Mouse (Mus musculus): ENCODE measurements around the gene Erg. TPM values are rescaled to one million over a fixed set of nuclear protein-coding genes. Genes with fewer than 3 reads are reported as not detected.

The Erg gene
- polyA plus RNA-seq, 1 experiment from 2014 or later = 2.1 TPM

- no peak for DNase-seq (ENCODE audit: low spot score)
- Histone ChIP-seq H3K27ac (ENCODE audit: low read depth, low read length) (no peak overlapping the region), H3K4me1 (ENCODE audit: control insufficient read depth, insufficient read depth, low read length) (no peaks in the 10 kb centered on the region), H3K9ac (ENCODE audit: low read length) (no peak overlapping the region), H3K36me3 (ENCODE audit: control insufficient read depth, insufficient read depth, low read length) (no peaks in the 10 kb centered on the region), H3K4me2 (ENCODE audit: low read depth) (no peak overlapping the region), H3K27me3 (ENCODE audit: control insufficient read depth, insufficient read depth, low read length) (no peaks in the 10 kb centered on the region), H3K9me3 (ENCODE audit: control insufficient read depth, low read length) (no peaks in the 10 kb centered on the region), H3K4me3 (ENCODE audit: low read depth, low read length) (no peak overlapping the region)
- 77% methylated on average over 8 of the region's 8 CpGs for WGBS
- ATAC-seq (ENCODE audit: insufficient read depth, low FRiP score, low TSS enrichment) = no peak
Measured at GRCm38 (mm10) chr16:95353838-95354237, 232.6 kb downstream of the Erg start.

GRCm38 (mm10) chr16:95352266-95352665 is 234.1 kb downstream of the Erg start:
- ATAC-seq (ENCODE audit: insufficient read depth, low FRiP score, low TSS enrichment) = no peak
- no peaks in the 10 kb centered on the region for H3K27me3 ChIP-seq (ENCODE audit: control insufficient read depth, insufficient read depth, low read length)
- no peaks in the 10 kb centered on the region for H3K9me3 ChIP-seq (ENCODE audit: control insufficient read depth, low read length)
- no peak overlapping the region for H3K4me2 ChIP-seq (ENCODE audit: low read depth)
- no peaks in the 10 kb centered on the region for H3K4me1 ChIP-seq (ENCODE audit: control insufficient read depth, insufficient read depth, low read length)
- H3K36me3 ChIP-seq (ENCODE audit: control insufficient read depth, insufficient read depth, low read length) = no peaks in the 10 kb centered on the region
- WGBS = 68% methylated on average over 8 of the region's 8 CpGs
- no peak overlapping the region for H3K4me3 ChIP-seq (ENCODE audit: low read depth, low read length)
- no peak overlapping the region for H3K9ac ChIP-seq (ENCODE audit: low read length)
- no peak for DNase-seq (ENCODE audit: low spot score)
- no peak overlapping the region for H3K27ac ChIP-seq (ENCODE audit: low read depth, low read length)

- H3K27me3 ChIP-seq (ENCODE audit: control insufficient read depth, insufficient read depth, low read length) = no peaks in the 10 kb centered on the region
- H3K4me3 ChIP-seq (ENCODE audit: low read depth, low read length) = no peak overlapping the region
- DNase-seq (ENCODE audit: low spot score) = peak; percentile 71
- 32% methylated on average over 3 of the region's 3 CpGs for WGBS
- H3K4me2 ChIP-seq (ENCODE audit: low read depth) = no peak overlapping the region
- no peak overlapping the region for H3K9ac ChIP-seq (ENCODE audit: low read length)
- no peaks in the 10 kb centered on the region for H3K36me3 ChIP-seq (ENCODE audit: control insufficient read depth, insufficient read depth, low read length)
- H3K27ac ChIP-seq (ENCODE audit: low read depth, low read length) = no peak overlapping the region
- no peak for ATAC-seq (ENCODE audit: insufficient read depth, low FRiP score, low TSS enrichment)
- H3K9me3 ChIP-seq (ENCODE audit: control insufficient read depth, low read length) = no peaks in the 10 kb centered on the region
- no peaks in the 10 kb centered on the region for H3K4me1 ChIP-seq (ENCODE audit: control insufficient read depth, insufficient read depth, low read length)
Measured at GRCm38 (mm10) chr16:95350499-95350898, 235.9 kb downstream of the Erg start.

GRCm38 (mm10) chr16:95349745-95350144 is 236.6 kb downstream of the Erg start:
- Histone ChIP-seq H3K27me3 (ENCODE audit: control insufficient read depth, insufficient read depth, low read length) (no peaks in the 10 kb centered on the region), H3K9ac (ENCODE audit: low read length) (no peak overlapping the region), H3K4me2 (ENCODE audit: low read depth) (no peak overlapping the region), H3K9me3 (ENCODE audit: control insufficient read depth, low read length) (no peaks in the 10 kb centered on the region), H3K4me1 (ENCODE audit: control insufficient read depth, insufficient read depth, low read length) (no peaks in the 10 kb centered on the region), H3K36me3 (ENCODE audit: control insufficient read depth, insufficient read depth, low read length) (no peaks in the 10 kb centered on the region), H3K4me3 (ENCODE audit: low read depth, low read length) (no peak overlapping the region), H3K27ac (ENCODE audit: low read depth, low read length) (no peak overlapping the region)
- no peak for DNase-seq (ENCODE audit: low spot score)
- no peak for ATAC-seq (ENCODE audit: insufficient read depth, low FRiP score, low TSS enrichment)
- WGBS = 62% methylated on average over 5 of the region's 5 CpGs

GRCm38 (mm10) chr16:95349344-95349743 is 237.0 kb downstream of the Erg start:
- Histone ChIP-seq H3K9me3 (ENCODE audit: control insufficient read depth, low read length) (no peaks in the 10 kb centered on the region), H3K9ac (ENCODE audit: low read length) (no peak overlapping the region), H3K4me2 (ENCODE audit: low read depth) (no peak overlapping the region), H3K36me3 (ENCODE audit: control insufficient read depth, insufficient read depth, low read length) (no peaks in the 10 kb centered on the region), H3K27ac (ENCODE audit: low read depth, low read length) (no peak overlapping the region), H3K4me3 (ENCODE audit: low read depth, low read length) (no peak overlapping the region), H3K27me3 (ENCODE audit: control insufficient read depth, insufficient read depth, low read length) (no peaks in the 10 kb centered on the region), H3K4me1 (ENCODE audit: control insufficient read depth, insufficient read depth, low read length) (no peaks in the 10 kb centered on the region)
- no peak for ATAC-seq (ENCODE audit: insufficient read depth, low FRiP score, low TSS enrichment)
- 90% methylated on average over 6 of the region's 6 CpGs for whole genome bisulfite sequencing
- no peak for DNase-seq (ENCODE audit: low spot score)

GRCm38 (mm10) chr16:95348555-95348954 is 237.8 kb downstream of the Erg start:
- DNase-seq (ENCODE audit: low spot score) = no peak
- Histone ChIP-seq H3K4me2 (ENCODE audit: low read depth) (no peak overlapping the region), H3K27me3 (ENCODE audit: control insufficient read depth, insufficient read depth, low read length) (no peaks in the 10 kb centered on the region), H3K36me3 (ENCODE audit: control insufficient read depth, insufficient read depth, low read length) (no peaks in the 10 kb centered on the region), H3K4me1 (ENCODE audit: control insufficient read depth, insufficient read depth, low read length) (no peaks in the 10 kb centered on the region), H3K9me3 (ENCODE audit: control insufficient read depth, low read length) (no peaks in the 10 kb centered on the region), H3K4me3 (ENCODE audit: low read depth, low read length) (no peak overlapping the region), H3K9ac (ENCODE audit: low read length) (no peak overlapping the region), H3K27ac (ENCODE audit: low read depth, low read length) (no peak overlapping the region)
- 86% methylated on average over 9 of the region's 9 CpGs for WGBS
- ATAC-seq (ENCODE audit: insufficient read depth, low FRiP score, low TSS enrichment) = no peak

- 21% methylated on average over 3 of the region's 3 CpGs for WGBS
- no peaks in the 10 kb centered on the region for H3K4me1 ChIP-seq (ENCODE audit: control insufficient read depth, insufficient read depth, low read length)
- H3K9me3 ChIP-seq (ENCODE audit: control insufficient read depth, low read length) = no peaks in the 10 kb centered on the region
- no peaks in the 10 kb centered on the region for H3K36me3 ChIP-seq (ENCODE audit: control insufficient read depth, insufficient read depth, low read length)
- H3K27me3 ChIP-seq (ENCODE audit: control insufficient read depth, insufficient read depth, low read length) = no peaks in the 10 kb centered on the region
- H3K27ac ChIP-seq (ENCODE audit: low read depth, low read length) = no peak overlapping the region
- no peak for DNase-seq (ENCODE audit: low spot score)
- H3K9ac ChIP-seq (ENCODE audit: low read length) = no peak overlapping the region
- no peak overlapping the region for H3K4me3 ChIP-seq (ENCODE audit: low read depth, low read length)
- ATAC-seq (ENCODE audit: insufficient read depth, low FRiP score, low TSS enrichment) = no peak
- no peak overlapping the region for H3K4me2 ChIP-seq (ENCODE audit: low read depth)
Measured at GRCm38 (mm10) chr16:95347202-95347601, 239.2 kb downstream of the Erg start.

GRCm38 (mm10) chr16:95345882-95346281 is 240.5 kb downstream of the Erg start:
- ATAC-seq (ENCODE audit: insufficient read depth, low FRiP score, low TSS enrichment) (no peak), DNase-seq (ENCODE audit: low spot score) (peak; percentile 68)
- Histone ChIP-seq H3K4me2 (ENCODE audit: low read depth) (no peak overlapping the region), H3K27me3 (ENCODE audit: control insufficient read depth, insufficient read depth, low read length) (no peaks in the 10 kb centered on the region), H3K4me3 (ENCODE audit: low read depth, low read length) (no peak overlapping the region), H3K4me1 (ENCODE audit: control insufficient read depth, insufficient read depth, low read length) (no peaks in the 10 kb centered on the region), H3K27ac (ENCODE audit: low read depth, low read length) (no peak overlapping the region), H3K9ac (ENCODE audit: low read length) (no peak overlapping the region), H3K9me3 (ENCODE audit: control insufficient read depth, low read length) (no peaks in the 10 kb centered on the region), H3K36me3 (ENCODE audit: control insufficient read depth, insufficient read depth, low read length) (no peaks in the 10 kb centered on the region)
- WGBS = 9% methylated on average over 4 of the region's 7 CpGs

GRCm38 (mm10) chr16:95344961-95345360 is 241.4 kb downstream of the Erg start:
- Histone ChIP-seq H3K36me3 (ENCODE audit: control insufficient read depth, insufficient read depth, low read length) (no peaks in the 10 kb centered on the region), H3K9ac (ENCODE audit: low read length) (no peak overlapping the region), H3K27me3 (ENCODE audit: control insufficient read depth, insufficient read depth, low read length) (no peaks in the 10 kb centered on the region), H3K27ac (ENCODE audit: low read depth, low read length) (no peak overlapping the region), H3K4me3 (ENCODE audit: low read depth, low read length) (no peak overlapping the region), H3K4me1 (ENCODE audit: control insufficient read depth, insufficient read depth, low read length) (no peaks in the 10 kb centered on the region), H3K4me2 (ENCODE audit: low read depth) (no peak overlapping the region), H3K9me3 (ENCODE audit: control insufficient read depth, low read length) (no peaks in the 10 kb centered on the region)
- 73% methylated on average over 10 of the region's 10 CpGs for WGBS
- ATAC-seq (ENCODE audit: insufficient read depth, low FRiP score, low TSS enrichment) = no peak
- DNase-seq (ENCODE audit: low spot score) = no peak

Data from neural tube, embryonic 11.5 days (tissue).